Mouse (Mus musculus) lung, adult 2 months (tissue): ENCODE data around the gene Cd160.

Experiments used
- CTCF ChIP-seq: fragments of 200-500 bp; IDR thresholded peaks from 2 replicates; pipeline ENCODE4 v1.5.1; 2011; ENCODE audit warnings: mild to moderate bottlenecking, low read length, control low read depth; ENCODE audit not compliant: insufficient read depth
- POLR2A ChIP-seq: fragments of 200-500 bp; IDR thresholded peaks from 2 replicates; pipeline ENCODE4 v1.6.1; 2011; ENCODE audit warnings: low read depth, mild to moderate bottlenecking, control low read depth, low read length, borderline replicate concordance; ENCODE audit errors: extremely low read depth

- no peak for TF ChIP-seq POLR2A
- TF ChIP-seq CTCF = no peak
These were observed 20.5 kb downstream of the Cd160 start for GRCm38 (mm10) chr3:96808651-96809050.
